Mouse (Mus musculus): Measurements from ENCODE around the gene Zfp992. TPM values are rescaled to one million over a fixed set of nuclear protein-coding genes. Genes with fewer than 3 reads are reported as not detected.
"Not testable (repeated sequence)": the region's sequence is repeated elsewhere in the genome, so short reads cannot be mapped to it uniquely, and the experiment has no call there.

The Zfp992 gene
- polyA plus RNA-seq, 1 experiment from 2014 or later = 3.9 TPM

DNA sequence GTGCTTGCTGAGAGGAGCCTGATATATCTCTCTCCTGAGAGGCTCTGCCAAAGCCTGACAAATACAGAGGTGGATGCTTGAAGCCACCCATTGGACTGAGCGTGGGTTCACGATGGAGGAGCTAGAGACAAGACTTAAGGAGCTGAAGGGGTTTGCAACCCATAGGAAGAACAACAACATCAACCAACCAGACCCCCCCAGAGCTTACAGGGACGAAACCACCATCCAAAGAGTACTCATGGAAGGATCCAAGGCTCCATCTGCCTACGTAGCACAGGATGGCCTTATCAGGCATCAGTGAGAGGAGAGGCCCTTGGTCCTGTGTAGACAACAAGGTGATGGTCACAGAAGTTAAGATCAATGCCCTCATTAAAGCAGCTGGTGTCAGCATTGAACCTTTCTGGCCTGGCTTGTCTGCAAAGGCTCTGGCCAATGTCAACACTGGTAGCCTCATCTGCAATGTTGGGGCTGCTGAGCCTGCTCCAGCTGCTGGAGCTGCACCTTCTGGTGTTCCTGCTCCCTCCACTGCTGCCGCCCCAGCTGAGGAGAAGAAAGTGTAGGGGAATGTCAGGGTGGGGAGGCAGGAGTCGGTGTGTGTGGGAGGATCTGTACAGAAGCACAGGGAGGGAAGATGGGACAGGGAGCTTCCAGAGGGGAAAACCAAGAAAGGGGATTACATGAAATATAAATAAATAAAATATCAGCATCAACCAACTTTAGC, 31.7 kb downstream of the Zfp992 start:
- H3K9me3 ChIP-seq (replicated peaks) = peaks cover 85% of the 10 kb centered on the region
- H3K27me3 ChIP-seq; H3K4me1 ChIP-seq; H3K4me2 ChIP-seq; H3K27ac ChIP-seq; H3K4me3 ChIP-seq (replicated peaks); H3K36me3 ChIP-seq; H3K9ac ChIP-seq: not testable (repeated sequence)
- 69% methylated on average over 6 of the region's 6 CpGs for whole genome bisulfite sequencing
- peak; percentile 33; the same call in 1 of the 2 replicates for ATAC-seq (replicated peaks; ENCODE audit: low FRiP score)

DNA sequence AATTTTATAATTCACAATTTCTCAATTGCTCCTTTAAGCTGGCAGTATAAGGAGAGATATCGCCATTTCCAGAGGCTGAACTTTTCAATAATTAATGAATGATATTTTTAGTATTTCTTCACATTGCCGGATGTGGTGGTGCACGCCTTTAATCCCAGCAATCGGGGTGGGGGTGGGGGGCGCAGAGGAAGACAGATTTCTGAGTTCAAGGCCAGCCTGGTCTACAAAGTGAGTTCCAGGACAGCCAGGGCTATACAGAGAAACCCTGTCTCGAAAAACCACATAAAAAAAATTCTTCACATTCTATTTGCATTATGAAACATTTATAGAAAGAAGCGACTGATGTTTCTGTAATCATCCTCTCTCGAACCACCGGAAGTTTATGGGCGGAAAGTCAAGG, 33.7 kb downstream of the Zfp992 start:
- peaks cover 75% of the 10 kb centered on the region for H3K9me3 ChIP-seq (replicated peaks)
- ATAC-seq (replicated peaks; ENCODE audit: low FRiP score) = peak; percentile 52; the same call in 1 of the 2 replicates
- not testable (repeated sequence) for H3K36me3 ChIP-seq; H3K9ac ChIP-seq; H3K4me3 ChIP-seq (replicated peaks); H3K4me1 ChIP-seq; H3K27ac ChIP-seq; H3K27me3 ChIP-seq; H3K4me2 ChIP-seq
- WGBS = 86% methylated on average over 10 of the region's 10 CpGs

DNA sequence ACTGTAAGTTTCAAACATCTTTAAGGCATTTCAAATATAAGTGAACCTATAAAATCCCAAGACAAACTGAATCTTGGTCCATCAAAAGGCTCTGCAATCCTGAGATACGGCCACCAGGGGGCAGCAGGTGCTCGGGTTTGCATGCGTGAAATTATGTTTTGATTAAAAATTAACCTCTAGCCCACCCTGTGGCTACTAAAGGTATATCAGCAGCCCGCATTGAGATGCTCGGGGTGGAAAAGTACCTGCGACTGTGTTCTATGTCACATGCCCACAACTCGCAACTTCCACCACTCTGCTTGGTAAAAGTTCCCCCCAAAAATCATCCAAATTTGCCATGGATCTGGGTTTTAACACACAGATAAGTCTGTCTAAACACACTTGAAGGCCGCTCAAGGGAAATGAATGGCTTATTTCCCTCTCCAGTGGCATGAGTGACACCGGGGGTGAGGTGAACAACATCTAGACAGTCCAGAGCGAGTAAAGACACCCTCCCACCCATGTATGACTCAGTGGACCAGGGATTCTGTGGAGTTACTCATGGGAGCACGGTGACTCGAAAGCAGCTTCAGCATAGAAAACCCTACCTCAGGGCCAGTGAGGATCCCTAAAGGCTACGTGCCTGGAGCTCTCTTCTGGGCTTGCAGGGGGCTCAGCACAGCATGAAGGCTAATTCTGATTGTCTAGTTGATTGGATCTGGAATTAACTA, 34.9 kb downstream of the Zfp992 start:
- peaks cover 68% of the 10 kb centered on the region for H3K9me3 ChIP-seq (replicated peaks)
- not testable (repeated sequence) for H3K27ac ChIP-seq; H3K4me1 ChIP-seq; H3K27me3 ChIP-seq; H3K4me3 ChIP-seq (replicated peaks); H3K36me3 ChIP-seq; H3K4me2 ChIP-seq; H3K9ac ChIP-seq
- WGBS = 74% methylated on average over 13 of the region's 13 CpGs
- ATAC-seq (replicated peaks; ENCODE audit: low FRiP score) = 0 out of 2 replicates have a peak, but pooled peaks have one; percentile 29

DNA sequence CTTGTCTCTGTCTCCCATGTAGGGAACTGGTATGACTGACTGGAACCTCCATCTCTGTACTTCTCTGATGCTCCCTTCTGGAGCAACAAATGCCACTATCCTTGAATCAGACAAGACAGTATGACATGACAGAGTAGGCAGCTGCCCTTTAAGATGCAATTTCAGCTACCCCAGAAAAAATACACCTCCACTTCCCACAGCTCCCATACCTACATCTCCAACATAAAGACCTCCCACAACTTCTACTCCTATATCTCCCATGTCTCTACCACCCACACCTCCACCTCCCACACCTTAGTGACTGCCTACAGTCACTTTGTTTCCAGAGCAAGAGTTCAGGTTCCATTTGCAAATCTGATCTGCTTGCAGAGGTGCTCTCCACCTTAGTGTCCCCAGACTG, 35.9 kb downstream of the Zfp992 start:
- not testable (repeated sequence) for H3K4me2 ChIP-seq; H3K4me3 ChIP-seq (replicated peaks); ATAC-seq (replicated peaks; ENCODE audit: low FRiP score); H3K4me1 ChIP-seq; H3K27ac ChIP-seq; H3K9ac ChIP-seq; H3K36me3 ChIP-seq; H3K27me3 ChIP-seq
- H3K9me3 ChIP-seq (replicated peaks) = peaks cover 67% of the 10 kb centered on the region

DNA sequence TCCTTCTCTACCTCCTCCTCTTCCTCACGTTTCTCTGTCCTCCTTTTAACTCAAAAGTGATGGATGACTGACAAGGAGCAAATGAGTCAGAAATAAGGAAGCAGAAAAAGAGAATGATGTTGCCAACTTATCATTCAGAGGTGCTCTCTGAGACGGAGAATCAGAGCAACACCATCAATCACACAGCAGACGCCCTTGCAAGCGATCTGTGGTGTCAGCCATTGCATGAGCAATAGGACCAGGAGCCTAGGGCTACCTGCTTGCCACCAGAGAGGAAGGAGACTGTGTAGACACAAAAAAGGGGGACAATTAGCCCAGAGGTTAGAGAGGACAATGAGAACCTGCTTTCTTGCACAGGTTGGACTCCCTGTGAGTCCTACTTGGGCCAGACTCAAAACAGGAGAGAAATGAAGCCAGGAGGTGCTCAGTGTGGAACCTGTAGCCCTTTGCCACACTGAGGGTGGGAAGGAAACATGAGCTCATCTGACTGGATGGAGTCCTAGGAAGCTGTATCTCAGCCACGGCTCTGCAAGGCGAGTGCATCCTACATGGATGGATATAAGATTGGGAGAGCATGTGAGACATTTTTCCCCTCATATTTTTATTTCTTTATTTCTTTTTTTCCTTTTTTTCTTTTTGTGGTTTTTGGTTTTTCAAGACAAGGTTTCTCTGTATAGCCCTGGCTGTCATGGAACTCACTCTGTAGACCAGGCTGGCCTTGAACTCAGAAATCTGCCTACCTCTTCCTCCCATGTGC, 36.5 kb downstream of the Zfp992 start:
- H3K9me3 ChIP-seq (replicated peaks) = peaks cover 65% of the 10 kb centered on the region
- H3K36me3 ChIP-seq; H3K4me1 ChIP-seq; H3K4me3 ChIP-seq (replicated peaks); H3K4me2 ChIP-seq; H3K27me3 ChIP-seq; H3K27ac ChIP-seq; ATAC-seq (replicated peaks; ENCODE audit: low FRiP score); H3K9ac ChIP-seq: not testable (repeated sequence)
- 73% methylated on average over 6 of the region's 6 CpGs for WGBS

DNA sequence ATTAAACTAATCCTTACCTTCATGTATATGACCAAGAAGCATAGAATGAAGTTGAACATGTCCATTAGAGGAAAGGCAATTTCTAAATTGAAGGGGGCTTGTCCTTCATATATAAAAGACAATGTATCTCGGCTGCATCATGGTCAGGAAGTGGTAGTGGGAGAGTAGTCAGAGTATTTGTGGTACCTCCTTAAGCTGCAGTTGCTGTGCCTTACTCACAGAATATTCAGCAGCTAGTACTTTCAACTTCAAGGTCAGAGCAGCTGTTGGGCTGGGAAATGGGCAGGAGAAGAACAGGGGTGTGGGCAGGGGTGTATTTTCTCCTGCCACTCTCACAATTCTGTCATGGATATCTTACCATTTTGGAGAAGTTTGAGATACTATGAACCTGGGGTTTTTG, 37.9 kb downstream of the Zfp992 start:
- H3K27ac ChIP-seq; H3K27me3 ChIP-seq; H3K9ac ChIP-seq; H3K4me3 ChIP-seq (replicated peaks); H3K4me2 ChIP-seq; H3K36me3 ChIP-seq; ATAC-seq (replicated peaks; ENCODE audit: low FRiP score); H3K4me1 ChIP-seq: not testable (repeated sequence)
- peaks cover 65% of the 10 kb centered on the region for H3K9me3 ChIP-seq (replicated peaks)
- WGBS = 73% methylated on average over 1 of the region's 1 CpGs

DNA sequence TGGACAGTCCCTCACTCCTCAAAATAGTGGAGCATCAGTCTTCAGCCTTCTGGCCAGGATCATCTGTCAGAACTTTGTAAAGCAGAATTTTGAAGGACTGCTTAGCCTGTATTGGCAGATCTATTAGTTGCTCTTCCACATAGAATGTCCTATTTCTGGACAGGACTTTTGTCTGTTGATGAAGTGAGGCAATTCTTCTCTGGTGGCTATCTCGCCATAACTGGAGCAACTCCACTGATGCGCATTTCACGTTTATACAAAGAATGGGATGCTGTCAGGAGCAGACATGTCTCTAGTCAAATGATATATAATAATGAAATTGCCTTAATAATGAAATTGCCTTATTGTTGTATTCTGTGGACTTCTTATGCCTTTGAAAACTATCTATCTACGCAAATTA, 40.4 kb downstream of the Zfp992 start:
- not testable (repeated sequence) for ATAC-seq (replicated peaks; ENCODE audit: low FRiP score); H3K4me2 ChIP-seq; H3K4me1 ChIP-seq; H3K27ac ChIP-seq; H3K27me3 ChIP-seq; H3K9ac ChIP-seq; H3K4me3 ChIP-seq (replicated peaks); H3K36me3 ChIP-seq
- H3K9me3 ChIP-seq (replicated peaks) = peaks cover 65% of the 10 kb centered on the region
- WGBS = 77% methylated on average over 4 of the region's 4 CpGs

DNA sequence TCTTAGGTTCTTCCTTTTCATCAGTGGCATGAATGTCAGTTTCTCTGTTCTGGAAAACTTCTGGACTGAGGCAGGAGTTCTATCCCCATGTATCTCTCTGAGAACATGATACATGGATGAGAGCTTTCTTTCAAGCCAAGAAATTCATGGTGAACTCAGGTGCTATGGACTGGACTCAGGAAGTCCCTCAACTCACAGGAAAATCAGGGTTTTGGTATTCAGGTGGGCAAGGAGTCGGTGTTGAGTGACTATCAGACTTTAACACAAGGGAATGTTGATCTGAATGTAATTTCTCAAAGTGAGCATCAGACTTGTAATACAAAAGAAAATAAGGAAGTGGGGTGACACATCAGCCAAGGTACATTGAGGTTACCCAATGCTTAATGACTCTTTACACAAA, 43.2 kb downstream of the Zfp992 start:
- H3K4me2 ChIP-seq; H3K9ac ChIP-seq; H3K36me3 ChIP-seq; H3K4me1 ChIP-seq; H3K4me3 ChIP-seq (replicated peaks); H3K27ac ChIP-seq; H3K27me3 ChIP-seq: not testable (repeated sequence)
- 88% methylated on average over 1 of the region's 1 CpGs for WGBS
- peaks cover 62% of the 10 kb centered on the region for H3K9me3 ChIP-seq (replicated peaks)
- ATAC-seq (replicated peaks; ENCODE audit: low FRiP score) = 0 out of 2 replicates have a peak, but pooled peaks have one; percentile 17

DNA sequence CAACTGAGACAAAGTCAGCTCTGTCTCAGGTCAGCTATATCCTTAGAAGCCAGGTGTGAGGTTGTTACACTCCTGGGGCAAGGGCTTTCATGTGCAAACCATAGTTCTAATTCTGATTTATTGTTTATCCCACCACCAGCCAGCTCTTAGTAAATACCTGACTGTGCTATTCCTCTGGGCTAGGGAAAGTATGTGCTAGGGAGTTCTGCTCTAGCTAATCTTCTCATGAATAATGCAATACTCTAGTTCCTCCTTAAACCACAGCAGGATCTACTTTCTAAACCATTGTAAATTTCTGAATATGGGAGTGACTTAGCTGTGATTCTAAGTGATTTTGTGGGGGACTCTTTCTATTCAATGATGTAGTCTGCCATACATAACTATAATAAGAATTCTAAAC, 43.6 kb downstream of the Zfp992 start:
- no peaks in the 10 kb centered on the region for H3K36me3 ChIP-seq
- ATAC-seq (replicated peaks; ENCODE audit: low FRiP score) = no peak
- peaks cover 64% of the 10 kb centered on the region for H3K9me3 ChIP-seq (replicated peaks)
- no peak overlapping the region for H3K4me2 ChIP-seq
- no peak overlapping the region for H3K9ac ChIP-seq
- H3K27ac ChIP-seq = no peak overlapping the region
- no peaks in the 10 kb centered on the region for H3K4me1 ChIP-seq
- H3K27me3 ChIP-seq = no peaks in the 10 kb centered on the region
- H3K4me3 ChIP-seq (replicated peaks) = no peak overlapping the region

DNA sequence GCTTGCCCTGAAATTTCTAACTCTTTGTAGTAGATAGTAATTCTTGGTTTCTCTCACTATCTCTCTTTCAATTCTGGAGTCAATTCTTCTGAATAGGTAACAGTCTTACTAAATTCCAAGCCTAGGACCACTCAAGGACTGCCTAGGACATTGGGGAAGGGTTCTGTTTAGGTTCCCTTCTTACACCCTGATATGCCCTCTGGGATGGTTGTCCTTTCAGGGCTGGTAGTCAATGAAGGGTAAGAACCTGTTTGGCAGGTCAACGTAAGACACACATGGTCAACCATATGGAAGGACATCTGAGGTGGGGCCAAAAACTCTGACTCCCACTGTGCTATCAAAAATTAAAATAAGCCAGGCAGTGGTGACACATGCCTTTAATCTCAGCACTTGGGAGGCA, 44.0 kb downstream of the Zfp992 start:
- no peaks in the 10 kb centered on the region for H3K36me3 ChIP-seq
- H3K4me1 ChIP-seq = no peaks in the 10 kb centered on the region
- H3K4me3 ChIP-seq (replicated peaks) = no peak overlapping the region
- no peak for ATAC-seq (replicated peaks; ENCODE audit: low FRiP score)
- H3K9me3 ChIP-seq (replicated peaks) = peaks cover 68% of the 10 kb centered on the region
- H3K27ac ChIP-seq = no peak overlapping the region
- no peaks in the 10 kb centered on the region for H3K27me3 ChIP-seq
- H3K9ac ChIP-seq = no peak overlapping the region
- 52% methylated on average over 1 of the region's 1 CpGs for WGBS
- no peak overlapping the region for H3K4me2 ChIP-seq

DNA sequence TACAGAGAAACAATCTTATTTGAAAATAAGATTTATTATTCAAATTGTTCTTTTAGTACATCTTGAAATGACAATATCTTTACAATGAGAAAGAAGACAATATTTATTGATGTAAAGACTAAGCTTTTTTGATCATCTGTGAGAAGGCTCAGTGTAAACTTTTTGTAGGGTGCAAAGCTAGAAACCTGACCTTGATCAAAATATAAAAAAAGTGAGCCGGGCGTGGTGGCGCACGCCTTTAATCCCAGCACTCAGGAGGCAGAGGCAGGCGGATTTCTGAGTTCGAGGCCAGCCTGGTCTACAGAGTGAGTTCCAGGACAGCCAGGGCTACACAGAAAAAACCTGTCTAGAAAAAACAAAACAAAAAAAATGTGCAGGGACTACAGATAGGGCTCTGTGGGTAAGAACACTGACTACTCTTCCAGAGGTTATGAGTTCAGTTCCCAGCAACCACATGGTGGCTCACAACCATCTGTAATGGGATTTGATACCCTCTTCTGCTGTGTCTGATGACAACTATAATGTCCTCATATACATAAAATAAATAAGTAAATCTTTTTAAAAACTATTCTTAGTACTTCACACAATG, 44.6 kb downstream of the Zfp992 start:
- not testable (repeated sequence) for H3K4me2 ChIP-seq; H3K9ac ChIP-seq; H3K4me1 ChIP-seq; H3K36me3 ChIP-seq; H3K4me3 ChIP-seq (replicated peaks); ATAC-seq (replicated peaks; ENCODE audit: low FRiP score); H3K27ac ChIP-seq; H3K27me3 ChIP-seq
- peaks cover 70% of the 10 kb centered on the region for H3K9me3 ChIP-seq (replicated peaks)
- 87% methylated on average over 6 of the region's 6 CpGs for WGBS

DNA sequence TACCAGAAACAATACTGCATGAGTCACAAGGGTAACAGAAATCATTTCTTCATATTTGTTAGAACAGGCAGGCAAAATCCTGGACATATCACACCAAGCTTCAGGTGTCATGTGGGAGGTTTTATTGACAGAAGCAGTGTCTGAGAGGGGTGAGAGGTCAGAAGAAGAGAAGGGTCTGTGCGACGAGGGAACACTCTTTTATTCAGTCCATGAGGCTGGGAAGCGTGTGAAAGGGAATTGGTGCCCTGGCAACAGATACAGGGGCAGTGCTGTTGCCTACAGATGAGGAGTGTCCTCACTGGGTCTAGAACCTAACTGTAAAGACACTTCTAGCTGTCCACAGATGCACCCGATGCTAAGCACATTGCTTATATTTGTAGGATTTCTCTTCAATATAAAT, 46.2 kb downstream of the Zfp992 start:
- H3K4me2 ChIP-seq = no peak overlapping the region
- H3K4me1 ChIP-seq = no peaks in the 10 kb centered on the region
- no peaks in the 10 kb centered on the region for H3K27me3 ChIP-seq
- no peak overlapping the region for H3K27ac ChIP-seq
- H3K9me3 ChIP-seq (replicated peaks) = peaks cover 72% of the 10 kb centered on the region
- no peak overlapping the region for H3K4me3 ChIP-seq (replicated peaks)
- no peak overlapping the region for H3K9ac ChIP-seq
- no peaks in the 10 kb centered on the region for H3K36me3 ChIP-seq
- no peak for ATAC-seq (replicated peaks; ENCODE audit: low FRiP score)
- WGBS = 63% methylated on average over 4 of the region's 4 CpGs

Measured in kidney, embryonic 15.5 days (tissue).